Mouse (Mus musculus): ENCODE measurements around the gene Agap2.
"Not testable (repeated sequence)": the region's sequence is repeated elsewhere in the genome, so short reads cannot be mapped to it uniquely, and the experiment has no call there.

Gene Agap2

DNA sequence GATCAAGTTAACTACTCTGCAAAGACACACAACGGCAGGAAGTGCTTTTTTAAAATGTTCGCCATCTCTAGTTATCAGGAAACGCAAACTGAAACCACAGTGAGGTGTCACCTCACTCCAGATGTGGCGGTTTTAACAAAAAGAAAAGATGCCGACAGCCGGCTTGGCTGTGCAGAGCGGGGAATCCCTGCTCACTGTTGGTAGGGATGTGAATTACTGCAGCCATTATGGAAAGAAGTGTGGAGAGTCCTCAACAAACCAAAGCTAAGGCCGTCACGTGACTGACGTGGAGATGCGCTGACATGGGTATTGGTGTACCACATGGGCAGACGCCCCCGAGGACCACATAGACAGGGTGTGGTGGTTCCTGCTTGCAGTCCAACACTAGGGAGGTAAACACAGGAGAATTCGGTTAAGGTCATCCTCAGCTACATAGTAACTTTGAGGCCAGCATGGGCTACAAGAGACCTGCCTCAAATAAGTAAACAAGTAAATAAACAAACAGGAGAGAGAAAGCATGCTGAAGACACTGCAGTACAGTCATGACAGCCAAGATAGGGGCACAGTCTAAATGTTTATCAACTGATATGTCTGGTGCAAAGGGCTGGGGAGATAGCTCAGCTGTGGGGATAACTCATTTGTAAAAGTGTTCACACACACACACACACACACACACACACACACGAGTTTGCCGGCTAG, 32.6 kb downstream of the Agap2 start:
- peak; percentile 80 for DNase-seq (ENCODE audit: low read depth)

DNA sequence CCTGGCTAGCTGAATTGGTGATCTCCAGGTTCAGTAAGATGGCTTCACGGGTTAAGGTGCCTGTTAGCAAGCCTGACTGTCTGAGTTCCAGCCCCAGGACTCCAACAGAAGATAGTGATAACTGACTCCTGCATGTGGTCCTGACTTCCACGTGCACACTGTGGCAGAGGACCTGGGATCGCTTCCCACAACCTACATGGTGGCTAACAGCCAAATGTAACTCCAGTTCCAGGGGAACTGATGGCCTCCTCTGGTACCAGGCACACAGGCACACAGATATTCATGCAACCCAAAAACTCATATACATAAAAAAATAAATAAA, 33.1 kb downstream of the Agap2 start:
- DNase-seq (ENCODE audit: low read depth): no peak

DNA sequence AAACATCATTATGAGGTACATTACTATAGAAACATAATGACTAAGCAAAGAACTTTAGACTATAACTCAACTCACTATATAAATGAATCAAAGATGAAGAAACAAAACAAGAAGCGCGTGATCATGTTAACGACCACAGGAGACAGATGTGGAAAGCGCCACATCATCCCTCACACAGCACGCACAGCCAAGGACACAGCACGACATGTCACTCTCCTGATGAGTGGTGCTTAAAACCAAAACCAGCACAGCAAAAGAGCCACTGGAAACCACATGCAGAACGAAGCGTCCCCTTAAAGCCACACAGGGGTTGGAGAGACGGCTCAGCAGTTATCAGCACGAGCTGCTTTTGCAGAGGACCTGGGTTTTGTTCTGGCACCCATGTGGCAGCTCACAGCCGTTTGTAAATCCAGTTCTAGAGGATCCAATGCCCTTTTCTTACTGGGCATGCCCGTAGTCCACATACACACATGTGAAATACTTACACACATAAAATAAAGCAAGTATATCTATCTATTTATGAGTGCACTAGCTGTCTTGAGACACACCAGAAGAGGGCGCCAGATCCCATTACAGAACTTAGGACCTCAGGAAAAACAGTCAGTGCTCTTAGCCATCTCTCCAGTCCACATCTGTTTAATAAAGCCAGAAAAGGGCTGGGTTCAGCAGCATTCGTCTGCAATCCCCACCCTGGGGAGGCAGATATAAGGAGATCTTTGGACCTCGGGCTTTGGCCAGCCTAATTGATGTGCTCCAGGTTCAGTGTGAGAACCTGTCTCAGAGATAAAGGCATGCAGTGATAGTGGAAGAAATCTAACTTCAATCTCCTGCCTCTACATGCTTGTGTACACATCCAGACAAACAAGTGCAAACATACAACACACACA, 36.2 kb downstream of the Agap2 start:
- no peak for DNase-seq (ENCODE audit: low read depth)

DNA sequence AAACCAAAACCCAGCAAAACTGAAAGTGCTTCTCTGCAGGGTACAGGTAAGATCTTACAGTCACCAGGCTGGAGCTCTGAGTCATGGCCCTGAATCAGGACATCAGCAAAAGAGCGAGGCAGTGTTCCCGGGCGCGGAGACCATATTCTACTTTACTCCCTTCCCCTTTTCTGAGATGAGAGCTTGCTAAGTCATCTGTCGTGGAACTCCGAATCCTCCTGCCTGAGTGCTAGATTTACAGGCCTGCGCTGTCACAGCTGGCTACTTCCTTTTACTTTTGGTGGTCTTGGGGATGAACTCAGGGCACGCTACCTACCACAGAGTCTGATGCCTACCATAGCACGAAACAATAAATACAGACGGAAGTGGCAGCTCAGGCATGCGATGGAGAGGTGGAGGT, 39.3 kb downstream of the Agap2 start:
- DNase-seq (ENCODE audit: low read depth): no peak

DNA sequence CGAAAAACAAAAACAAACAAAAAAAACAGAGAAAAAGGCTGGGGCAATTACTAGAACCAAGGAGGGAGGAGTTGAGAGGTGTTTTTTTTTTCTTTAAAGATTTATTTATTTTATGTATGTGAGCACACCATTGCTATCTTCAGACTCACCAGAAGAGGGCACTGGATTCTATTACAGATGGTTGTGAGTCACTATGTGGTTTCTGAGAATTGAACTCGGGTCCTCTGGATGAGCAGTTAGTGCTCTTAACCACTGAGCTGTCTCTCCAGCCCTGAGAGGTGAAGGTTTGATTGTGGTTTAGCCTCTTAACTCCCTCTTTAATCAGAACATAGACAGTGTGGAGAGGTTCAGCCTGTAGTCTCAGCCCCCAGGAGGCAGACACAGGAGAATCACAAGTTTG, 40.0 kb downstream of the Agap2 start:
- peak; percentile 64 for DNase-seq (ENCODE audit: low read depth)

DNA sequence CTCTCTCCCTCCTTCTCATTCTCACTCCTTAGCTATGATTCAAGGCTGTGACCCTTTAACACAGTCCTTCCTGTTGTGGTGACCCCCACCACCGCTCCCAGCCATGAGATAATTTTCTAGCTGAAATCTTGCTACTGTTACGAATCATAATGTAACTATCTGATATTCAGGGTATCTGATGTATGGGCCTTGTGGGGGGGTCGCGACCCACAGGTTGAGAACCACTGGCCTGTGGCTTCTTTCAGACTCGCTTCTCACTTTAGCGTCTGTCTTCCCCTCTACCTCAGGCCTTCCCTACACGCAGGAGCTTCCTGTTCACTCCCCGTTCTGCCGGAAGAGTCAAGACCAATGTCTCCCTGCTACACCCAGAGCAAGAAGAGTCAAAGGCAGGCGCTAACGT, 43.4 kb downstream of the Agap2 start:
- DNase-seq (ENCODE audit: low read depth): no peak

DNA sequence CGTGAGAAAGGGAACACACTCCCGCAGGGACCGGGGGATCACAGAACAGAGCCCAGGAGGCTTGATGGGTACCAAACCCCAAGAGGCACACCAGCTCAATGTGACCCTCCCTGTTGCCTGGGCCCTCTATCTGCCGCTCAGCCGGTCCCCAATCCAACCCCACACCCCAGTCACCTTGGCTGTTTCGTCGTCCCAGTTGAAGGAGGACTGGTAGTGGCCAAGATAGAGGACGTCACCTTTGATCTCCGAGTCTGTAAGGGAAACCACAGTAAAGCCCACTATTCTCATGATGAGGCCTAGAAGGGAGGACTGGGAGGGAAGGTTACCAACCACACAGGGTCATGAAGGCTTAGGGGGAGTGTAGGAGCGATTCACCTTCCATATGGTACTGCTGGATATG, 44.1 kb downstream of the Agap2 start:
- DNase-seq (ENCODE audit: low read depth): no peak

DNA sequence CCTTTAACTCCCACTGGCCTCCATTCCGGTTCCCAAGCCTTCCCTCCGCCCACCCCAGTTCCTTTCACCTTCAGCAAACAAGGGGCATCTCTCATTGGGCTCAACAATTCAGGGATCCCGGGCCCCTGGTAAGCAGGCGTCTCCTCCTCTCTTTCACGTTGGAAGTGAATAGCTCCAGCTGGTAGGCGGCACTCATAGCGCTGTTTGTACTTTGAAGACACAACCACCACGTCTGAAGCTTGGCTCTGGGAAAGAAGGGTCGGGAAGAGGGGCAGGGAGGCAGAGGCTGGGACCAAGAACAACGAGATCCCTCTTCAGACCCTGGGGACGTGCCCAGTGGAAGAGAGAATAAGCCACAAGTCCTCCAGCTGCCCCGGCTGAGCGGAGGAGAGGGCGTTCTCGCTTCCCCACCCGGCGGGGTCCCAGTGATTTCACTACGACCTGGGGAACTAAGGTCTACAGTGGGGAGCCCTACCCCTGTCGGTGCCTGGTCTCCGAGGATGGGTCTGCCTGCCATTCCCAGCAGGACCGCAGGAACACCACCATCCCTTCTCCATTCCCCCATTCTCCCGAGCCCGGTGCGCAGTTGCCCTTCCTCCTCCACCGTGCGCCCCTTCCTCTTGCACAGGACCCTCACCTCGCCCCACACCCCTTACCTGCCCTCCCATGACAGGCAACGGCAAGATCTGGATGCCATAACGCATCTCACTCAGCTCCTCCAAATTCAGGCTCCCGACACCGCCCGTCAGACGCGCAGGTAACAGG, 45.4 kb downstream of the Agap2 start:
- DNase-seq (ENCODE audit: low read depth): no peak

DNA sequence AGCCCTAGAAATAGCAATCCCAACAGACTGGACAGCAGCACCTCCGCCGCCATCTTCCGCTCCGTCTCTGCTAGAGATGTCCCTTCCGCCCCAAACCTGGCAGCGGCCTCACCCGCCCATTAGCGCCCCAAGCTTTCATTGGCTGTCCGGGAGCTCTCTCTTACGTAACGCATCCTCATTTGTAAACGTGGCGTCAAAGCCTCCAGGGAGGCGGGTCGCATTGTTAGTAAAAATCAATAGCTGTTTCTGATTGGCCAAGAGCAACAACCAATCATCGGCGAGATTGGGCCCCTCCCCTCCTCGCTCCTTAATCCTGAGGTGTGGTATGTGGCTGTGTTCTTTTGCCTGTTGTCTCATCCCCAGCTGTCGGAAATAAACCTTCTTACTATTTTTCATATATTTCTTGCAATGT, 46.0 kb downstream of the Agap2 start, which contains the start of gene Os9:
Os9 (minus strand) TSS at position 66 of the 412 bp plus-strand sequence.
- DNase-seq (ENCODE audit: low read depth): peak; percentile 97

DNA sequence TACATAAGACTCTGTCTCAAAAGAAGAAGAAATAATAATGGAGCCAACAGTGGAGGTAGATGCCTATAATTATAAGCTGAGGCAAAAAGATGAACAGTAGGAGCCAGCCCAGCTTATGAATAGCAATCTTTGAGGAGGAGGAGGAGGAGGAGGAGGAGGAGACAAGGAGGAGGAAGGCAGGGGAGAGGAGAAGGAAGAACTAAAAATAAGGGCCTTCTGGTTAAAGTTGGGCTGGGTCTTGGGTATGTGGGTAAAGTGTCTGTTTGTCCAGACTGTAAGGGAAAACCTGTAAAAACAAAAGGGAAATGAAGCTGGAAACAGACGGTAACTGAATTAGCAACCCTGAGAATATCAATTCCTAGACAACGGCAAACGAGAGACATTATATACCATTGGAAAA, 46.9 kb downstream of the Agap2 start:
- no peak for DNase-seq (ENCODE audit: low read depth)

DNA sequence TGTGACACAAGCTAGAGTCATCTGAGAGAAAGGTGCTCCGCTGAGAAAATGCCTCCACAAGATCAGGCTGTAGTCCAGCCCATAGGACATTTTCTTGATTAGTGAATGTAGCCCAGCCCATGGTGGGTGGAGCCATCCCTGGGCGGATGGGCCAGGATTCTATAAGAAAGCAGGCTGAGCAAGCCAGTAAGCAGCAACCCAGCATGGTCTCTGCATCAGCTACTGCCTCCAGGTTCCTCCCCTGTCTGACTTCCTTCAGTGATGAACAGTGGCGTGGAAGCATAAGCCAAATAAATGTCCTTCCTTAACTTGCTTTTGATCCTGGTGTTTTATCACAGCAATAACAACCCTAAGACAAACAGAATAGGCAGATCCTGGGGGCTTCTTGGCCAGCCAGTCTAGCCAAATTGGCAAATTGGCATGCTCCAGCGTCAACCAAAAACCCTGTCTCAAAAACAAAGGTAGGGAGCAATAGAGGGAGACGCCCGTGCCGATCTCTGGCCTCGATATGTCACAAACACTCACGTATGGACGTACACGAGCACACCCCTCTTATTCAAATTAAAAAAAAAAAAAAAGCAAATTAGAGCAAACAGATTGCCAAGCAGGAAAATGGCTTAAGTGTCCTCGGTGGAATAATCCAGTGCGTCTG, 47.8 kb downstream of the Agap2 start:
- DNase-seq (ENCODE audit: low read depth): no peak

DNA sequence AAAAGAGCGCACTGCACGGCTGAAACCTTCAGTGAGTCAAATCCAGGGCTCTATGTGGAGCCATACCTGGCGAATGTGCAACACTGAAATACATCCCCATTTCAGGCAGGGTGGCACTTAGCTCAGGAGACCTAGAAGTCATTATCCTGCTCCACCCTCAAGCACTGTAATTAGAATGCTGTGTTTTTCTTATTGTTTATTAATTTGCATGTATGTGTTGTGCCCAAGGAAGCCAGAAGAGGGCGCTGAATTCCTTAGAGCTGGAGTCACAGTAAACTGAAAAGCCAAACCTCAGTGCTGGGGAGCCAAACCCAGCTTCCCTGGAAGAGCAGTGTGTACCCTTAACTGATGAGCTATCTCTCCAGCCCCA, 48.3 kb downstream of the Agap2 start:
- DNase-seq (ENCODE audit: low read depth): peak; percentile 87

DNA sequence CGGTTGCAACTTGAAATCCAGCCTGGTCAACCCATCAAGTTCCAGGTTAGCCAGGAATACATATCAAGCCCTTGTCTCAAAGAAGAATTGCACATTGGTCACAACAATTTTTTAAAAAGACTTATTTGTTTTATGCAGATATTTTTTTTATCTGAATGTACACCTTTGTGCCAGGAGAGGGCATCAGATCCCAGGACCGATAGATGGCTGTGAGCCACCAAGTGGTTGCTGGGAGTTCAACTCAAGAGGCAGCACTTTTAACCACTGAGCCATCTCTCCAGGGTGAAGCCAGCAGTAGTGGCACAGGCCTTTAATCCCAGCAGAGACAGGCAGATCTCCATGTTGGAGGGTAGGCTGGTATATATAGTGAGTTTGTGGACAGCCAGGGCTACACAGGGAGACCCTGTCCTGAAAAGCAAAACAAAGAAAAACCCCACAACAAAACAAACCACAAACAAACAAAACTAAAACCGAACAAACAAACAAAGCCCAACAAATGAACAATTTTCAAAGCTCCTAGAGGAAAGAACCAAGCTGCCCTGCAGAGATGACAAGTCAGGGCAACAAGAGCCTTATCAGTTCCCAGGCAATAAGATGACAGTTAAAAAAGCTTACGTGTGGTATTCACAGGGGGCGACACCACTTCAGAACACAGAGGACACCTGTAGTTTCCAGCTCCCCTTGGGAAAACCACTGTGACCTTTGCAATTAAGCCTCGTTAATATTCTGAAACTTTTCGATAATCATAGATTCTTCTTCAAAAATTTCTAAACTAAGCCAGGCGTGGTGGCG, 50.3 kb downstream of the Agap2 start:
- DNase-seq (ENCODE audit: low read depth): peak; percentile 87

DNA sequence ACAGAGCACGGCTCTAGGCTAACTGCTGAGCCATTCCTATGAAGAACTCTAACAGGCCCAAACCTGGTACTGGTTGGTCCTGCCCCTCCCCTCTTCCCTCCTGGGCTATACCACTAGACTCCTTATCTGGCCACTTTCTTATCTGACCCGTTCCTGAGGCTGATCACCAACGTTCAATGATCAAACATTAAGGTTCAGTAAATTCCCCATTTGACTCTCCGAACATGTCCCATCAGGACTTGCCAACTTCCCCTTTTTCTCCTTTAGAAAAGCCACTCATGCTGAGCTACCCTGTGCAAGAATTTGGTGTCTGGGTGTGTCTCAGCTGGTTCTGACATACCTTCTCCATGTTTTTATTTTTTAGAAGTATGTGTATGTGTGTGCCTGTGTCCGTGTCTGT, 51.5 kb downstream of the Agap2 start:
- no peak for DNase-seq (ENCODE audit: low read depth)

DNA sequence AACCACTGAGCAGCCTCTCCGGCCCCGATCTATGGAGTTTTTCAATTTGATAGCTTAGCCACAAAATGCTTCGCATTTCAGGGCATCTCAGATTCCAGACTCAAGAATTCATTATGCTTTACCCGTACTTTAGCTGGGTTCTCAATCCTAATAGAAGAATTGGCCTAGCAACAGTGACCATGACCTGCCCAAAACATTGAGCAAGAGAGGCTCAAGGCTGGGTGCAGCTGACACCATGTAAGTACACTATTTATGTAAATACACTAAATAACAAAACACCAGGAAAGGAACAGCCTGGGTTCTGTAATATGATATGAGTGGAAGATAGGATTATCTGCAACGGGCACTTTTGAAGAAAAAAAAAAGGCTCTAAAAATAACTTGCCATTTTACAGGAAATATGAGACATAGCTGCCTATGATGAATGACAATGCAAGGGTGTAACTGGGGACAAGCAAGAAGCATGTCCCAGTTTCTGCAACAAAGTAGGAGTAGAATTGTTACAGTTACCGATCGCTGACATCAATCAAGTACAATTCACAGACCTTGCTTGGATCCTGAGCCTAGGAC, 52.7 kb downstream of the Agap2 start:
- DNase-seq (ENCODE audit: low read depth): no peak

DNA sequence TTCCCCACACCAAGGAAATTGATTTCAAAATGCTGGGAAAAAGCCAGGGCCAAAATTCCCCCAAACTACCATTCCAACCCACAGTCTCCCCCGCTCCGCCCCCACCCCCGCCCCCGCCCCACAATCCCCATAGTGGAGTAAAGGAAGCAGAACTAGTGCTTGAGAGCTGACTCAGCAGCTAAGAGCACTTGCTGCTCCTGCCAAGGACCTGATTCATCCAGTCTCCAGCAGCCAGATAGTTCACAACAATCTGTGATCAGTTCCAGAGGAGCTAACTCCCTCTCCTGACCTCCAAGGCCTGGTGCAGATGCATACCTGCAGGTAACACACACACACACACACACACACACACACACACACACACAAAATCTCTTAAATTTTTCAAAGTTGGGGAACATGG, 54.3 kb downstream of the Agap2 start:
- no peak for DNase-seq (ENCODE audit: low read depth)

DNA sequence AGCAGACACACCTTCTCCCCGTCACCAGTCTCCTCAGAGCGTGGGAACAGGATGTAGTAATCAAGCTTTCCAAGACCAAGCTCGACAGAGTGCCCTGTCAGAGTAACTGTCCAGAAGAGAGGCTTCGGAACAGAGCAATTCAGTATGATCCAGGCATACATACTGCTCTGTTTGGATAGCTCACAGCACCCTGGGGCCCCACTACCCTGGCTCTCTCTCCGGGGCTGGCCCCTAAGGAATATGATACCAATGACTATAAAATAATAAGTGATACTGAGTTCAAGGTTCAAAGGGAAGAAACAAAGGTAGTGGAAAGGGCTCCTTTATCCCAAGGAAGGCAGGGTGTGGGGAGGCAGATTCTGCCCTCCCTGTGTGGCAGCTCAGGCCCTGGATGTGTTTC, 57.4 kb downstream of the Agap2 start:
- no peak for DNase-seq (ENCODE audit: low read depth)

DNA sequence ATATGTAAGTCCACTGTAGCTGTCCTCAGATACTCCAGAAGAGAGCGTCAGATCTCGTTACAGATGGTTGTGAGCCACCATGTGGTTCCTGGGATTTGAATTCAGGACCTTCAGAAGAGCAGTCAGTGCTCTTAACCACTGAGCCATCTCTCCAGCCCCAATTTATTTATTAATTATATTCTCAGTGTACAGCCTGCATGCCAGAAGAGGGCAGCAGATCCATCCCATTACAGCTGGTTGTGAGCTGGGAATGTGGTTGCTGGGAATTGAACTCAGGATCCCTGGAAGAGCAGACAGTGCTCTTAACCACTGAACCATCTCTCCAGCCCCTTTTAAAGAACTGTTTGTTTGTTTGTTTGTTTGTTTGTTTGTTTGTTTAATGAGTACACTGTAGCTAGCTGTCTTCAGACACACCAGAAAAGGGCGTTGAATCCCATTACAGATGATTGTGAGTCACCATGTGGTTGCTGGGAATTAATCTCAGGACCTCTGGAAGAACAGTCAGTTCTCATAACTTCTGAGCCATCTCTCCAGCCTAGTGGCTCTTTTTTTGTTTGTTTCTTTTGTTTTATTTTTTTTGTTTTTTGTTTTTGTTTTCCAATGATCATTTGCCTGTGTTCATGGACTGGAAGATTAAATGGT, 59.4 kb downstream of the Agap2 start:
- not testable (repeated sequence) for DNase-seq (ENCODE audit: low read depth)

DNA sequence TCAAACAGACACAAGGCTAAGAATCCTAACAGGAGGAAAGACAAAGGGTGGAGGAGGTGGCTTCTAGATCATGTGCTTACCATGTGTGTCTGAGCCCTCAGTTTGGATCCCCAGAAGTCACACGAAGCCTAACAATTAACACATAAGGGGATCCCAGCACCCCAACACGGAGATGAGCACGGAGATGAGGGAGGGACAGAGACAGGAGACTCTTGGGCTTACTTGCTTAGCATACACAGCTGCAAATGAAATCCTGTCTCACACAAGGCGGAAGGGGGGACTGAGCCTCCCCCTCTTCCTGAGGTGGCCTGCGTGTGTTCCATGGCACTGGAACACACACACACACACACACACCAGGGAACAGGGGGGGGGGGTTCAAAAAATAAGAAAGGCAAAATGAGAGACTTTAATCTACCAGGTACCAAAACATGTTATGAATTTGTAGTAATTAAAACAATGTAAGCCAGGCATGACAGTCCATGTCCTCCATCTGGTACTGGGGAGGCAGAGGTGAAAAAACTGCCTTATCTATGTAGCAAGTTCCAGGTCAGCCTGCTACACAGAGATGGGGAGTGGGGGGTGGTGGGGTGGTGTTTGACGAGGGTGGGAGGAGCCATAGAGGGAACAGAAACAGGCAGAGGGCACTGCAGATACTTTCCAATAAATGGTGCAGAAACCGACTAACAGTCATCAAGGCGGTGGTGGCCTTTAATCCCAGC, 60.2 kb downstream of the Agap2 start:
- peak; percentile 84 for DNase-seq (ENCODE audit: low read depth)

DNA sequence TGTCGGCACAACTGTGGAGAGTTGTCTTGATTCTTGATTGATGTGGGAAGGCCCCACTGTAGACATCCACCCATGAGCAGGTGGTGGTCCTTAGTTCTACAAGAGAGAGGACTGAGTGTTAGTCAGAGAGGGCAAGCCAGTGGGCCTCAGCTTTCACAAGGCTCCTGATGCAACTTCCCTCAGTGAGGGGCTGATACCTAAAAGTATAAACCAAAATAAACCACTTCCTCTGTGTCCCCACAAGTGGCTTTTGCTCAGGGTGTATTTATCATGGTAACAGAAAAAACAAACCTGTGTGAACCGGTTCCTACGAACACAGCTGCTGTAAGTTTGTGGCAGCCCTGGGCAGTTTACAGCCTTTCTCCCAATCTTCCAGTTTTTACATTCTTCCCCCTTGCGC, 61.4 kb downstream of the Agap2 start:
- peak; percentile 91 for DNase-seq (ENCODE audit: low read depth)

All from naive thymus-derived CD4-positive, alpha-beta T cell, adult 2 months (primary cell).